Mouse (Mus musculus) thymus, adult 18-20 months (tissue): ENCODE results near the gene Prickle1.

ENCODE experiments used
- DNase-seq, 2 experiments: peaks; one replicate each; pipeline ENCODE4 v3.0.0; 2022; ENCODE audit warnings: mixed read lengths in 2 of 2

The Prickle1 gene

DNA sequence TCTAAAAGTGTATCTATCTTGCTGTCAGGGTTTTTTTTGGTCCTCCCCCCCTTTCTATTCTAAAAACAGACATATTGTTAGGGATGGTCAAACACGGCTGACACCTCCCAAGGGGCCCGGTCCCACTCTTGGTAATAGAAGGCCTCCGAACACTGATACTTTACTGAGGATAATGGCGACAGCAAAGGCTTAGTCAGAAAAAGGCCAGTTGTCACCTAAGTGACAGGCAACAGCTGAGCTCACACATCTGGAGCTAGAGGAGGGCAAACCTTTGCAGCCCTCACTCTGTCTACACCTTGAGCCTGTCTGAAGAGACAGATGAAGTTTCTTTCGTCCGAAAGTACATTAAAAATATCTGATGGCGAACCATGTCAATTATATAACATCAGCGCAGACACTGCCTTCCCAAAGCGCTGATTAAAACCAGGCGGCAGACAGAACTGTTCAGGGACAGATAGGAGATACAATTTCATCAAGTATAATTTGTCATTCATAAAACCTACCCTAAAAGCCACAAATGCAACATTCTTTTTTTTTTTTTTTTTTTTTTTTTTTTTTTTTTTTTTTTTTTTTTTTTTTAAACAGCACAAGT lies 1.3 kb downstream of the Prickle1 start:
- DNase-seq: no peak

DNA sequence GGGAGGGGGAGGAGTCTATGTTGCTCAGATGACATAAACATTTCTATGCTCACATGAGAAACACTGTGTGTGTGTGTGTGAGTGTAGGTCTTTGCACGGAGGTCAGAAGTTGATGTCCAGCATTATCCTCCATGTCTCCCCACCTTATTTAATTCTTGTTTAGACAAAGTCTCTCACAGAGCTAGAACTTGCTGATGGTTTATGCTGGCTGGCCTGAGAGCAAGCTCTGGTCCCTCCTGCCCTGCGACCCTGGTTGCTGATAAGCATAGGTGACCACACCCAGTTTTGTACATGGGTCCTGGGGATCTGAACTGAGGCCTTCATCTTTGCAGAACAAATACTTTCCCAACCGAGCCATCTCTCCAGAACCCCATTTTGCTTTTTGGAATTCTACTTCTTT lies 3.1 kb downstream of the Prickle1 start:
- DNase-seq: no peak

DNA sequence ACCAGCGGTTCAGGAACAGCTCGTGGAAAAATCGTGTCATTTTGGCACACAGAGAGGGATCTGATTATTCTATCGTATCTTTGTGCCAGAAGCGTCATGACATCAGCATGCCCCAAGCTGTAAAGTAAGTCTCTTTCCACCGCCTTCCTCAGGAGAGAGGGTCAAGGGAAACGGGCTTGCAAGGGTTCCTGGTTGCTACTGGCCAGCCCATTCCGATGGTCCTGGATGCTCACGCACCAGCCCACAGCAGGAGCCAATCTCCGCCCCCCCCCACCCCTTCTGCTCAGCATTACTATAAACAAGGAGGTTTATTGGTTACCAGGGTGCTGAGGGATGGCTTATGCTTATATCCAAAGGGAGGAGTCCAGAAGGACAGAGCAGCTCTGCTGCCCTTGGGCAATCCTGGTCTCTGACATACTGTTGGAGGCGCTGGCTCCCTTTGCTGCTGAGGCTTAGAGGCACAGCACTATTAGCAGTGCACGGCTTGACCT lies 3.8 kb downstream of the Prickle1 start:
- DNase-seq: no peak

DNA sequence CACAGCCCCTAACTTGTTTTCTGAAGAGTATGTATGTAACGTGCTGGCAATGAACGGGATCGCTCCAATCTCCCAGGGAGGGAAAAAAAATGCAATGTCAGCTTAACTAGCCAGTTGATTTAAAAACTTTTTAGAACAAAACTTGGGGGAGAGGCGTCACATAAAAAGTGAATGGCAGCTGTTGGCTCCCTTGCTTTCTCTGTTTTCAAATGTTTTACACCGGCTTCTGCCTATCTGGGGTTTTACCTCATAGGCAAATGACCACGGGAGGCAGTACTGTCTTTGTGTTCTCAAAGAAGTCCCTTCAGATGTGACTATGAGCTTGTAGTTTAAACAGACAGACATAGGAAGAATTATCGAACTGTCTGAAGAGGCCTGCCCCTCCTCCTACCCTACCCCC lies 4.3 kb downstream of the Prickle1 start:
- no peak for DNase-seq

DNA sequence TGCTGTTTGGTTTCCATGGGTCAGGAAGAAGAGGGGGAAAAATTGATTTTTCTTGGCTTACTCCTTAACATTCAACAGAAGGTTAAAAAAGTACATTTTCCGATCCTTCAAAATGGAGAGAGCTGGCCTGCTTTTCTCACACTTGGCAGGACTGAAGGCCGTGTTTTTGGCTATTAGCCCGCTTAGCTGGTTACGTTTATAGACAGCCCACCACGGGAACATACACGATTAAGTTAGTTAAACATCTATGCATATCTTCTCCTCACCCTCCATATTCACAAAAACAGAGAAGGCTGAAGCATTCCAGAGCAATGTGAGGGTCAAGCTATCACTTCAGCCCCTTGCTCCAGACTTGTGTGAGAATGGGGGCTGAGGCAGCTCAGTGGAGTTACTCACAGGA lies 7.3 kb downstream of the Prickle1 start:
- no peak for DNase-seq

DNA sequence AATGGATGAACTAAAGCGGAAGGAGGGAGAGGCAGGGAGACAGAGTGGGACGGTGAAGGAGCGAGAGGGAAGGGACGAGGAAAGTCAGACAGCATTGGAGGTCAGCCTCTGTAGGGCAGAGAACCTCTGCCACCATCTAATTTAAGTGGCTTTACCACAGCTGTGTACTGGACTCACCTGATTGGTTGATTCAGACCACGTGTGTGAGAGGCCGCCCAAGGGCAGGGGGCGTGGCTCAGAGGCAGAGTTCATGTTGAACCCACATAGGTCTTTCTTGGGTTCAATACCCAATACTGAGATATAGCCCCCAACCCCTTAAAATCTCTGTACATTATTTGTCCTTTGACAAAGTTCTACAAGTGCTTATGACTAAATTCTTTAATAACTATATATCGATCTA lies 8.0 kb downstream of the Prickle1 start:
- no peak for DNase-seq

DNA sequence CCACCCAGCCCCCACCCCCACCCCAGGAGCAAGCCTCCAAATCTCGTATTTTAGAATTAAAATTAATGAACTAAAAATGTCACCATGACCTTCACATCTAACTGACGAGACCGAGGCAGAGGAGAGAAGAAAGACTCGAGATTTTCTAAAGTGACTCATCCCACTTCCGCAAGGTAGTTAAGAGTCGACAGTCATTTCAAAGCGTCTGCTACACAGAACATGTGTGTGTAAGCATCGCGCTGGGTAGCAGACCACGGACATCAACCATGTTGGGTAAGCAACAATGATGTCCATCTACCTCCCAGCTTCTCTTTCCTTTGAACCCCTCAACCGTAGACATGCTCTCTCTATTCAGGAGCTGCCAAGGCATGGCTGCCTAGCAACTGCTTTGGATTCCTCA lies 12.6 kb downstream of the Prickle1 start:
- DNase-seq: no peak

DNA sequence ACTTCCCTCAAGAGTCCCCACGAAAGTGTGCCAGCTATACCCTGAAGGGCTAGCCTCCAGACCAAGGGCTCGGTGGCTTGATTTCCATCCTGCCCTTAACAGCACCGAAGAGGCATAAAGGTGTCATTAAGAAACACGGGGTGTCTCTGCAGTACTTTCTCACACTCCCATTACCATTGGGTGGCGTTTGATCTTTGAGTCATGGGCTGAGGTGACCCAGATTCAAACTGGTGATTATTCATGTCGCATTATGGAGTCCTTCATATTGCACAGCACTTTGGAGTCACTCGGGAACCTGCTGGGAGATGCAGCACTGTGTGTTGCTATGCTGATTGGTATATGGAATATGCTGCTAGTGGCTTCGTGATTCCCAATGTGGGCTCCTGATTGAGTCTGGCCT lies 14.0 kb downstream of the Prickle1 start:
- DNase-seq: no peak

DNA sequence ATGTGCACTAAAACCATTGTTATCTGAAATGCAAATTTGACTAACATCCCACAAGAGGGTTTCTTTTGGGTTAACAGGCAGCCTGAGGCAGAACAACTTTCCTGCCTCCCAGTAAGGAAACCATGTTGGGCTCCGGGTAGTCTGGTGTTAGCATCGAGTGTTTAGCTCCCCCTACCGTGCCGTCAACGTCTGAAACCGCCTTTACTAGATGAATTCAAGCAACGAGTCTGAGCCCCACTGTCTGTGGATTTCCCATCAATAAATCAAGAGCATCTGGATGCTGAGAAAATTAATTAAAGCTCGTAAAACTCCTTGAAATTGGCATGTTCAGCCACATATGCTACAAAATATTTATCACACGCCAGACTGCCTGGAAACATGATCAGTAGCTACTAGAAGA lies 15.8 kb downstream of the Prickle1 start:
- no peak for DNase-seq

DNA sequence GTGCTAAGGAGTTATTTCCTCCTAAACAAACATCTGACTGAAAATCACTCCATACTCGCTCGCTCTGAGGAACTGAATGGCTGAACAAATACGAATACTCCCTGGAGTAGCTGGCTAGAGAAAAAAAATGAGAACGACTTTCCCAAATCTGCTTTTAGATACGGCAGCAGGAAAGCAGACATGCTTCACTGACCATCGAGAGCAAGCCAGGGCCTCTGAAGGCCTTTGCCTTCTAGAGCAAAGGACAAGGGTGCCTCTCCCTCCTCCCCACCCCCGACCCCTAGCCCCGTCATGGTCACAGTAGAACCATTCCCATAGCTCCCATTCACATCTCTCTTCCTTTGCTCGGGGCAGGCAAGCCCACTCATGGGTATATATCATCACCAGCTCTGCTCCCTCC lies 16.6 kb downstream of the Prickle1 start:
- DNase-seq: no peak

DNA sequence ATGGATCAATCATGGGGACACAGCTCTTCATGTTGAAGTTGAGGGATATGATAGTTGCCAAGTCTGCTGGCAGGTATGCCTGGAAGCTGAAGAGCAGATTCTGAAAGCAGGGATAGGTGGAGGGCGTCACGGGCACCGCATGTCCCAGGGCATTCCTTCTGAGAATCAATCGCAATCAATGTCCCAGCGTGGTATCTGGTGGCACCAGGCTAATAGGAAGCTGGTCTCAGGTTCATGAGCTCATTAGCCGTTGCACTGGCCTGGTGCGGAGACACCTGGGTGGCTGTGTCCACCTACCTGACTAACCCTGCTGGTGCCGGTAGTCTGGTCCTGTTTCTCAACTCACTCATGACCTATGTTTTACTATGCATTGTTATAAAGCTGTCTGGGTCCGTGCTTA lies 19.3 kb downstream of the Prickle1 start:
- DNase-seq: no peak

DNA sequence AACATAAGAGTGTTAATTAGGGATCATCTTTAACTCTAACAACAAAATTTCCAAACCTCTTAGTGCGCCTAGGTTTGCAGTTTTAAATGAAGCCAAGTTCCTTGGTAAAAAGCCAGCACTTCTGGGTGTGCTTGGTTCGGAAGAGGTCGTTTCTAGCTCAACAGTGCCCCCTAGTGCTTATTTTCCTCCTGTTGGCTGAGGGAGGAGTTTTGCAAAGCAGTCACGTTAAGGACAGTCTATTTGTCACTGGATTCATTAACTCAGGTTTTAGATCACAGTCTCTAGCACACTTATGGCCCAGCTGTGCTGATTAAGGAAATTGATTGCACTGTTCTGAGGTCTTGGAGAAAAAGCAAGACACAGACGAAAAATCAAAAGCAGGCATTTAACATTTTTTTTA lies 19.8 kb downstream of the Prickle1 start:
- DNase-seq: peak in 1 of 2 experiments; percentile 44

DNA sequence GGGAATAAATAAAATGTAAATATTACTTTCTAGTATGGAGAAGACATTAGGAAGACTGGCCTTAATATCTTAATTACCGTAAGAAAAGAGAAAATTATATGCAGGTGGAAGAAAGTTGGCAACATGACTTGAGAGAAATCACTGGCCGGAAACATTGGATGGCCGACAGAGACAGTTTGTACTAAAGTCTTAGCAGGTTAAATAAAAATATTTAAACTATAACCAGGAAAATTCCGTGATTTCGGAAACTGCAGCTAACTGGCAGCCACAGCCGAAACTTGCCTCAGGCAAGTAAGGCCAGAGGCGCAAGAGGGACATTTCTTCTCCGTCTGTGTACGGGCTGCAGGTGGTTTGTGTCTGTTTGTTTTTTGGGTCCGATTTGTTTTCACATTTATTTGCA lies 22.8 kb downstream of the Prickle1 start:
- DNase-seq: no peak

DNA sequence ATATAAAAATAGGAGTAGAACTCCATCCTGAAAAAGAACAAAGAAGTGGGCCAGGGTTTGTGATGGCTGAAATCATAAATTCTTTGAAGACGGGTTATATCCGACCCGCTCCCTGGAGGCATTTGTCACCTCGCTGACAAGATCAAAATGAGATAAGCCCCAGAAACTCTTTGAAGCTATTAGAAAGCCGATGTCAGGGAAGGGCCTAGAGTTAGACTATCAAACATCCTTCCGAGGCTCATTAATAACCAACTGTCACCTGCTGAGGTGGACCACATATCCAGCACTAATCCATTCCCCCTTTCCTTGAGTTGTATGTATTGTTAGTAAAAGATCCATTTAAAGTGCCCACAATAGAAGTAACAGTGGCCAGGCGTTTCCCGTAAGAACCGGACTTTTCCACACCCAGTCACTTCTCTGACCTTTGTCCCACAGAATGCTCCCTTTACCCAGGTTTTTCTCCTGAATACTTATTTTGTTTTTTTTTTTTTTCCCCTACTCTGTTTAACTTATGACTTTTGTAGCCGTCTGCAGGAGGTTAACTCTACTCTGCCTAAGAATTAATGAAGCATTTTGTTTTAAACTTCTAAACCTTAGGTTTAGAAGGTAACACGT lies 24.7 kb downstream of the Prickle1 start:
- no peak for DNase-seq

DNA sequence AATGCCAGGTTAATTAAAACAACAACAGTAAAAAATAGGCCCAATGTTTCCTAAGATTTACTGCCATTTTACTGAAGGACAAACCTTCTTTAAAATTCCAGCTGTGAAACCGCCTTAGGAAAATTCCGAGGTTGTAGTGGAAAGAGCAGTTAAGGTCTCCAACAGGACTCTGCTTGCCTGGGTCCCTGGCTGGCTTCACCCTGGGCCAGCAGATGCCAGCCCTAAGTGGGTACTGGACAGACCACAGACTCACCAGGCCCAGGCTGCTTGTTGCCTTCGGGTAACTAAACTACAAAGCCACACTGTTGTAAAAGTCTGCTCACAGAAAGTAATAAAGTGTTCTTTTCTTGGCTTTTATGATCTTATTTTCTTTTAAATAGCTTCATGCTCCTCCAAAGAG lies 26.8 kb downstream of the Prickle1 start:
- no peak for DNase-seq

DNA sequence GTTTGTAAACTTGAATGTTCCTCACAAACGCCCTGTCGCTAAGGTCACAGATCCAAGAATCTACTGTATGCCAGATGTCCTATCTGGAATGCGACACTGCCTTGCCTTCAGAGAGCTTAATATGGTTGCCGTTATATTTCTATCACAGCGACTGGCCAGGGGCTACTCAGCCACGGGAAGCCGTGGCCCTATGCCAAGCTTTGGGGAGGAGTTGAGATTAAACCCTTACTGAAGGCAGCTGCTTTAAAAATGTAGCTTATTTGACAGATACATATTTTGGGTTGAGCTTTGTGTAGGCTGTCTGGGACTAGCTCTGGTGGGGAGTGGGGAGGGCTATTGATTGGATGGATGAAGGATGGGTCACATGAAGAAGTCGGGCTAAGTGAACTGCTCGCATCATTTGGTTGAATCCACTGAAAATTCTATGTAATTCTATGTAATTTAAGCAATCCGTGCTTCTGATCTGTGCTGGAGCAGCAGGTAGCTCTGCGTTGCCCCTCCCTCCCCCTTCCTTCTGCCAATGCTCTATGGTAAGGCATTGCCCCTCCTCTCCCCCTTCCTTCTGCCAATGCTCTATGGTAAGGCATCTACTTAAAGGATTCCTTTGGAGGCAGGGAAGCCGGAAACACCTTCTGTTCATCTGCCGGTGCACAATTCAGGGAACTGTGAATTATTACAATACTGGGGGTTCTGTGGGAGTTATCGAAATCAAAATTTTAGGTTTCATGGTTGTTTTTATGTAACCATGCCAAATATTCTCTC lies 28.0 kb downstream of the Prickle1 start:
- no peak for DNase-seq

DNA sequence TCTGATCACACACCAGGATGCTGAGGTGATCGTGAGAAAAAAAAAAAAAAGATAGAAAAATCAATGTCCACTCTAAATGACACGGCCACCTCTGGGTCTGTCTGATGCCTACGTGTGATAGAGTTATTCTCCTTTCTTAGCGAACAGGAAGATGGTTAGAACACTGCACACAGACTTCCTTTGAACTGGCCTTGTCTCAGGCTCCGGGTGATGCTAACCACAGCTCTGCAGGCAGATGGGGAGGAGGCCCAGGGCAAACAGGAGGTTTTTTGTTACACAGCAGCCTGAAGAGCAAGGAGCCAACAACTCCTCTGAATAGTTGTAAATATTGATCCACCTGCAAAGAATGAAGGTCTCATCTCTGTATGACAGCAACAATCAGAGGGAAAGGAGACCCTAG lies 32.2 kb downstream of the Prickle1 start:
- DNase-seq: no peak

DNA sequence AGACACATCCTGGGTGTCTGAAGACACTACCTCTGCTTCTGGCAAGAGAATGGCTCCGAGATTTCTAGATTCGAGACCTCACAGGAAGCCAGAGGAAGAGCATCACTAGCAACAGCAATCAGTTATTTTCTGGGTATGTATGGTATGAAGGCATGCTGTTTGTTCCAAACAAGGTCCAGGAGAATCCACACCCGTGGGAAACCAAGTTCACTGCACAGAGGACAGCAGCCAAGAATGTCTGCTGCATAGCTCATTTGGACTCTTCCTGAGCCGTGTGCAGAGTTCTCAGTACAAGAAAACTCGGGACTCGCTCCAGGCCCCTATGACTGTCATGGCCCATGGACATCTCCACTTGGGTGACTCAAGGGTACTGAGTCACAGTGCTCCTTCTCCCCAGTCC lies 34.2 kb downstream of the Prickle1 start:
- DNase-seq: no peak

DNA sequence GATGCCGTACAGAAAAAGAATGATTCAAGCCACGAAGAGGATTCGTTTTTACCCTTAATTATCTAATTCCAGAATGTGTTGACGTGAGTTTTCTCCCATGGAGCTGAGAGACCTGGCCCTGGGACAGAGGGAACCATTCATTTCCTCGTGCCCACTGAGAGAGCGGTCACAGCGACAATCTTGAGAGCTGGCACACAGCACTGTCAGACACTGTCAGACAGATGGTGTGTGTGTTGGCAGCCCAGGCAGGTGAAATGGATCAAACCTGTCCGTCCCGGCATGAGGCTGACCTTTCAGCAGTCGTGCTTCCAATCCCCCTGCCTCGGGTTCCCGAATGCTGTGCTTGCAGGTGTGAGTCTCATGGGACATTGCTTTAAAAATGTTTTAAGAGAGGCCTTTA lies 37.3 kb downstream of the Prickle1 start:
- no peak for DNase-seq

DNA sequence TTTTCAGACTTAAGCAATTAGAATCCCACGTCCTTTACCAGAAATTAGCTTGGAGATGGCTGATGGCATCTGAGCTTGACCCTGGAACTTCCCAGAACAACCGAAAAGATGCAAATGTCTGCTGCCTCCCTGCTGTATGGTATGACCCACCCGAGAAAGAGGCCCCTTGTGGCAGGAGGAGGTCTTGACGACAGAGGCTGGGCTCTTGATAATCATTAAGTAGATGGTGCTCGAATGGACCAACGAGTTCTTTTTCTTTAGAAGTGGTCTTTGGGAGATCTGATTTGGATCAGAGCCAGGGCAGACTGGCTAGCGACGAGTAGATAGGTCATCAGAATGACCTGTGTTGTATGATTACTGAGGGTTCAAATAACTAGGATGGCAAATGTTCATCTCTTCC lies 40.0 kb downstream of the Prickle1 start:
- DNase-seq: no peak

DNA sequence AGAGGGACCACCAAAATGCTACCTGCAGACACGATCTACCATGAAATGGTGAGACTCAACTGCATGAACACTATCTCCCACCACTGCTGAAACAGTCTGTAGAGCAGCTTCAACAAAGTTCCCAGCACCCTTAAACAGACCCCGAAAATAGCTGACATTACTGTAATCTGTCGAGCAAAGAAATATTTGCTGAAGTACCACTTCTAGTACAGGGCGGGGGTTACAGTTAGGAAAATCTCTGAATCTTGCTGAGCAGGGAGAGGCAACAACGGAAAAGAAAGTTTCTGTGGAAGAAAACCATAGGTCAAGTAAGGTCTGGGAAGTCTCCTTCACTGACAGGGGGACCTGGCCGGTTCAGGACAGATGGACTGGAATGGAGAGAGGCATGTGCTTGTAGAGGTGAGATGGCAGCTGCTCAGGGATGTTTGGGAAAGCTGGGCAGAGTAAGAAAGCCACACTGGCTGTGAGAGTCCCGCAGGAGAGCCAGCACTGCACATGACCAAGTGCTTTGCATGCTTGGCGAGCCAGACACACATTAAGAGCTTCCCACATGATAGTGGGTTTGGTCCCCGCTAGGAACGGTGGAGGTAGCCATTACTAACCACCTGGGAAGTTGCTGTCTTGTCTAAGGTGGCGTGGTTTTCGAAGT lies 41.4 kb downstream of the Prickle1 start:
- no peak for DNase-seq

DNA sequence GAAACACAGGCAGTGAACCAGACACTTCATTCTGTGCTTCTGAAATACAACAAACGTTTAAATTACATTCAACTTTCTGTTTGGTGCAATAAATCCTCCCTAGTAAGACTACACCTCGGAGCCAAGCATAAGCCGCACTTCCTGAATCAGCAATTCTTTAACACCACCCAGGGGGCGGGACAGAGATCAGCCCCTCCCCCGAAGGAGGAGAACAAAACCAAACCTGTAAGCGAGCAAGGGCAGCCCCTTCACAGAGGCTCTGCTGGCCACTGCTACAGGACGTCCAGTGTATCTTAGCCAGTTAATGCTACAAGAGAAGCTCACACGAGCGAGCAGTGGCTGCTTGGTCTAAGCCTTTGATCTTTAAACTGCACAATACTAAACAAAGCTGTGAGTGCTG lies 43.5 kb downstream of the Prickle1 start:
- peak; percentile 28 to 43 for DNase-seq

DNA sequence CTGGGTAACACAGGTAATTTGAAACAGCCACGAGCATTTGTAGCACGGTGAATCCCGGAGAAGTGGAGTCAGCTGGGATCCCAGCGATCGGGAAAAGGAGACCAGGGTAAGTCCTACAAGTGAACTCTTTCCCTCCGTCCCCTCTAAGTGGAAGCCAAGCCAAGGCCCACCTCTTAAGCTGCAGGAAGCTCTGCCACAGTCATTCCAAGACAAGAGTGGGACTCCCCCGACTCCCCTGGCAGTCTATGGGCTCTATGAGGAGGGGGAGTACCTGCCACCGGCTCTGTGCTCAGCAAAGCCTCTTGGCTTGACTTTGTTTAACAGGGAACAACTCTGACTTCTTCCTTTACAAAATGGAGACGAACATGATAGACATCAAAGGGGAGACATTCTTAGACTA lies 47.4 kb downstream of the Prickle1 start:
- no peak for DNase-seq

DNA sequence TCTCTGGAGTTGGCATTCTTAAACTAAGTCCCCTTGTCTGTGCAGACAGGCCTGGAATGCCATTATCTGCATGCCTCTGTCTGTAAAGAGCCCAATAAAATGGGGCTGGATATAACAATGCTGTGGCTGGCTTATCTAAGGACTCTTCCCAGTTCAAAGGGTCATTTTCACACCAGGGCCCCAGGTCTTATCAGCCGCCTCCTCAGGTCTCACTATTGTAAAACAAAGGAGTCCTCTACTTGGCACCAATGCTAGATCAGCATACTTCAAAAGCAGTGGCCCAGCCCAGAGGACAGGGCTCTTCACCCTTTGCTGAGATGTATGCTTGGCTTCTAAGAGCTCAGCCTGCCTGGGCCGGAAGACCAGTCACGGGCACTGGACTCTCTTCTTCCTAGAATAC lies 56.3 kb downstream of the Prickle1 start:
- DNase-seq: no peak
